Mouse (Mus musculus) myocyte (in vitro differentiated cells): Measurements from ENCODE around the gene Actr3.

Source experiments
- CEBPB ChIP-seq: IDR thresholded peaks from 2 replicates; pipeline ENCODE4 v1.6.1; 2011; ENCODE audit warnings: mild to moderate bottlenecking, moderate library complexity; ENCODE audit not compliant: poor library complexity, insufficient read depth, severe bottlenecking
- E2F4 ChIP-seq: IDR thresholded peaks from one replicate; pipeline ENCODE4 v1.6.1; 2011; ENCODE audit warnings: mild to moderate bottlenecking, control low read depth, moderate library complexity; ENCODE audit not compliant: insufficient read depth
- MAX ChIP-seq: IDR thresholded peaks from one replicate; pipeline ENCODE4 v1.6.1; 2011; ENCODE audit warnings: low read depth, mild to moderate bottlenecking, control low read depth
- MYOD1 ChIP-seq, 3 experiments: IDR thresholded peaks; one replicate each; pipeline ENCODE4 v1.6.1; 2011; ENCODE audit warnings: control low read depth in 2 of 3, low read depth in 2 of 3, mild to moderate bottlenecking in 2 of 3, moderate library complexity in 1 of 3; ENCODE audit not compliant: insufficient read length in 2 of 3, control insufficient read depth in 1 of 3
- MYOG ChIP-seq, 3 experiments: IDR thresholded peaks; one replicate each; pipeline ENCODE4 v1.6.1; 2011; ENCODE audit warnings: control low read depth in 2 of 3, low read depth in 2 of 3, mild to moderate bottlenecking in 2 of 3; ENCODE audit not compliant: insufficient read length in 2 of 3, control insufficient read depth in 1 of 3, insufficient read depth in 1 of 3
- POLR2A ChIP-seq: IDR thresholded peaks from one replicate; pipeline ENCODE4 v1.6.1; 2011; ENCODE audit warnings: low read depth, mild to moderate bottlenecking, control low read depth, moderate library complexity; ENCODE audit not compliant: insufficient read length
- POLR2AphosphoS2 ChIP-seq: IDR thresholded peaks from one replicate; pipeline ENCODE4 v1.6.1; 2011; ENCODE audit warnings: low read depth, control low read depth; ENCODE audit not compliant: insufficient read length
- REST ChIP-seq: IDR thresholded peaks from one replicate; pipeline ENCODE4 v1.6.1; 2011; ENCODE audit warnings: mild to moderate bottlenecking, control low read depth, moderate library complexity; ENCODE audit not compliant: insufficient read depth, insufficient read length
- SRF ChIP-seq: IDR thresholded peaks from one replicate; pipeline ENCODE4 v1.6.1; 2011; ENCODE audit warnings: low read depth; ENCODE audit not compliant: control insufficient read depth, insufficient read length
- TCF12 ChIP-seq: IDR thresholded peaks from one replicate; pipeline ENCODE4 v1.6.1; 2011; ENCODE audit warnings: mild to moderate bottlenecking, control low read depth; ENCODE audit not compliant: poor library complexity, insufficient read depth, severe bottlenecking
- TCF3 ChIP-seq: IDR thresholded peaks from one replicate; pipeline ENCODE4 v1.6.1; 2011; ENCODE audit warnings: low read depth, control low read depth; ENCODE audit not compliant: insufficient read length
- USF1 ChIP-seq: IDR thresholded peaks from one replicate; pipeline ENCODE4 v1.6.1; 2011; ENCODE audit warnings: low read depth, mild to moderate bottlenecking, control low read depth, moderate library complexity

DNA sequence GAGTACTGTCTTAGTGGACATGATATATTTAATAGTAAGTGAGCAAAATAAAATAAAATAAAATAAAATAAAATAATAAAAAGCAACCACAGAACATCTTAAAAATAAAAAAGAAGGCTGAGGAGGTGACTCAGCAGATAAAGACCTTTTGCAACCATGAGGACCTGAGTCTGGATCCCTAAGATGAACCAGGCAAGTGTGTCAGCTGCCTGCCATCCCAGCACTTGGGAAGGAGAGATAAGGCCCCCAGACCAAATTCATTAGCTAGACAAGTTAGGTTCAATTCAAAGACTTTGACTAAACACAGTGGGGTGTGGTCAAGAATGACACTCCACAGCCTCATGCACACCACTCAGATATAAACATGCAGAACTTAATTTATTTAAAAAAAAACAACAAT is 12.4 kb upstream of the Actr3 start:
- TF ChIP-seq POLR2A (no peak), E2F4 (no peak), TCF12 (no peak), TCF3 (no peak), USF1 (no peak), POLR2AphosphoS2 (no peak), MAX (no peak), MYOG (IDR thresholded peaks at IDR 0.05; ENCODE audit: control insufficient read depth in 1 of 3, insufficient read depth in 1 of 3, insufficient read length in 2 of 3, low read depth in 2 of 3) (no peak), MYOD1 (IDR thresholded peaks at IDR 0.05; ENCODE audit: control insufficient read depth in 1 of 3, insufficient read length in 2 of 3, low read depth in 2 of 3) (no peak), CEBPB (no peak), SRF (no peak), REST (no peak)
